Mouse (Mus musculus): ENCODE data around the gene Hmg20a.

DNA sequence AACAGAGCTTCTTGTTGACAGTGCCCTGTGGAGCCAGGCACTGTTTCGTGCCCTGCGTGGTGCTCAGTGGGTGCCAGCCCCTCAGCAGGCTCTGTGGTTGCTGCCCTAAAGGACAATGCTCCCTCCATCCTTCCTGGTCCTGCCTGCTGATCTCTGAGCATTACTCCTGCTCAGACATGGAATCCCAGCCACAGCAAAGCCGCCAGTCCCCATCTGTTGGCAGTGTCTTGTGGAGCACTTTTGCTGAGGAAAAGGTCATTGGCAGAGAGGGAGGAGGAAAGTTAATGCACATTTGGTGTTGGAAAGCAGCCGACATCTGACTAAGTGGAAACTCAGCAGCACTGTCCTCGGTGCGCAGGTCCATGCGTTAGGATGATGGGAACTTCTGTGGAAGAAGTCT is 76.7 kb downstream of the Hmg20a start:
- no peak for TF ChIP-seq CTCF (IDR thresholded peaks at IDR 0.05; ENCODE audit: insufficient read depth, low read depth, low read length)
- TF ChIP-seq POLR2A (IDR thresholded peaks at IDR 0.05; ENCODE audit: insufficient read depth, low read depth, low read length) = no peak

Measured in olfactory bulb, adult 2 months (tissue).